Mouse (Mus musculus): ENCODE measurements at regions not wholly inside any gene's neighbourhood (a gene's known extent, or its start where the extent isn't known, plus 50 kb on each side); places are given as distances from the start of the nearest gene placed in this dataset.

GRCm38 (mm10) chr3:63609454-63610112, 125.9 kb upstream of the Gm34302 start:
- TF ChIP-seq POLR2A (IDR thresholded peaks at IDR 0.05; ENCODE audit: low read depth, low read length) (no peak), CTCF (conservative IDR thresholded peaks at IDR 0.05; ENCODE audit: insufficient read depth, insufficient read length, low read depth, low read length) (no peak)
- H3K4me3 ChIP-seq (ENCODE audit: insufficient read depth, low read depth, low read length) = peak overlapping the region; percentile 2; the same call in 1 of the 2 replicates
- WGBS = 19% methylated on average over 17 of the region's 17 CpGs

GRCm38 (mm10) chr3:63582717-63583696, 99.3 kb upstream of the Gm34302 start:
- Histone ChIP-seq H3K4me1 (ENCODE audit: control insufficient read depth, insufficient read depth, low read length) (no peaks in the 10 kb centered on the region), H3K36me3 (ENCODE audit: control insufficient read depth, insufficient read depth, low read length) (no peaks in the 10 kb centered on the region), H3K27me3 (replicated peaks; ENCODE audit: control insufficient read depth, insufficient read depth, low read length) (no peaks in the 10 kb centered on the region), H3K4me3 (ENCODE audit: insufficient read depth, low read depth, low read length) (no peak overlapping the region), H3K27ac (ENCODE audit: insufficient read depth, low read depth, low read length) (no peak overlapping the region)
- no peak for TF ChIP-seq POLR2A (IDR thresholded peaks at IDR 0.05; ENCODE audit: low read depth, low read length)
- TF ChIP-seq CTCF (conservative IDR thresholded peaks at IDR 0.05; ENCODE audit: insufficient read depth, insufficient read length, low read depth, low read length) = no peak
- WGBS = 59% methylated on average over 15 of the region's 15 CpGs
- no peak for DNase-seq

More at GRCm38 (mm10) chr3:63609454-63610112, 125.9 kb upstream of the Gm34302 start:
- Histone ChIP-seq H3K4me1 (ENCODE audit: control insufficient read depth, insufficient read depth, low read length) (no peaks in the 10 kb centered on the region), H3K36me3 (ENCODE audit: control insufficient read depth, insufficient read depth, low read length) (no peaks in the 10 kb centered on the region), H3K27me3 (replicated peaks; ENCODE audit: control insufficient read depth, insufficient read depth, low read length) (no peaks in the 10 kb centered on the region; the same call in 1 of the 2 replicates), H3K27ac (ENCODE audit: insufficient read depth, low read depth, low read length) (no peak overlapping the region)
- peak; percentile 28 for DNase-seq

GRCm38 (mm10) chr3:63582180-63582579, 98.5 kb upstream of the Gm34302 start:
- Histone ChIP-seq H3K36me3 (ENCODE audit: control insufficient read depth, insufficient read depth, low read length) (no peaks in the 10 kb centered on the region), H3K27ac (ENCODE audit: insufficient read depth, low read depth, low read length) (no peak overlapping the region), H3K4me3 (ENCODE audit: insufficient read depth, low read depth, low read length) (no peak overlapping the region), H3K4me1 (ENCODE audit: control insufficient read depth, insufficient read depth, low read length) (no peaks in the 10 kb centered on the region), H3K27me3 (replicated peaks; ENCODE audit: control insufficient read depth, insufficient read depth, low read length) (no peaks in the 10 kb centered on the region)
- TF ChIP-seq CTCF (conservative IDR thresholded peaks at IDR 0.05; ENCODE audit: insufficient read depth, insufficient read length, low read depth, low read length) = no peak
- TF ChIP-seq POLR2A (IDR thresholded peaks at IDR 0.05; ENCODE audit: low read depth, low read length) = no peak
- WGBS = 42% methylated on average over 6 of the region's 6 CpGs
- no peak for DNase-seq

- Histone ChIP-seq H3K4me3 (ENCODE audit: insufficient read depth, low read depth, low read length) (no peak overlapping the region), H3K27me3 (replicated peaks; ENCODE audit: control insufficient read depth, insufficient read depth, low read length) (no peaks in the 10 kb centered on the region), H3K27ac (ENCODE audit: insufficient read depth, low read depth, low read length) (no peak overlapping the region), H3K4me1 (ENCODE audit: control insufficient read depth, insufficient read depth, low read length) (no peaks in the 10 kb centered on the region), H3K36me3 (ENCODE audit: control insufficient read depth, insufficient read depth, low read length) (no peaks in the 10 kb centered on the region)
- 38% methylated on average over 7 of the region's 7 CpGs for WGBS
- peak; percentile 70 for DNase-seq
- TF ChIP-seq CTCF (conservative IDR thresholded peaks at IDR 0.05; ENCODE audit: insufficient read depth, insufficient read length, low read depth, low read length) (peak; percentile 67), POLR2A (IDR thresholded peaks at IDR 0.05; ENCODE audit: low read depth, low read length) (no peak)
Observed at GRCm38 (mm10) chr3:63570607-63571353, 87.1 kb upstream of the Gm34302 start.

- no peak for DNase-seq
- no peaks in the 10 kb centered on the region for H3K27me3 ChIP-seq (replicated peaks; ENCODE audit: control insufficient read depth, insufficient read depth, low read length)
- no peaks in the 10 kb centered on the region for H3K36me3 ChIP-seq (ENCODE audit: control insufficient read depth, insufficient read depth, low read length)
- no peaks in the 10 kb centered on the region for H3K4me1 ChIP-seq (ENCODE audit: control insufficient read depth, insufficient read depth, low read length)
- WGBS = 79% methylated on average over 1 of the region's 1 CpGs
- TF ChIP-seq CTCF (conservative IDR thresholded peaks at IDR 0.05; ENCODE audit: insufficient read depth, insufficient read length, low read depth, low read length) (no peak), POLR2A (IDR thresholded peaks at IDR 0.05; ENCODE audit: low read depth, low read length) (no peak)
- H3K4me3 ChIP-seq (ENCODE audit: insufficient read depth, low read depth, low read length) = no peak overlapping the region
- H3K27ac ChIP-seq (ENCODE audit: insufficient read depth, low read depth, low read length) = no peak overlapping the region
Observed at GRCm38 (mm10) chr3:63570082-63570481, 86.4 kb upstream of the Gm34302 start.

- no peak for DNase-seq
- H3K27ac ChIP-seq (ENCODE audit: insufficient read depth, low read depth, low read length) = no peak overlapping the region
- H3K27me3 ChIP-seq (replicated peaks; ENCODE audit: control insufficient read depth, insufficient read depth, low read length) = no peaks in the 10 kb centered on the region
- whole genome bisulfite sequencing = 86% methylated on average over 7 of the region's 7 CpGs
- H3K4me1 ChIP-seq (ENCODE audit: control insufficient read depth, insufficient read depth, low read length) = no peaks in the 10 kb centered on the region
- no peak for TF ChIP-seq CTCF (conservative IDR thresholded peaks at IDR 0.05; ENCODE audit: insufficient read depth, insufficient read length, low read depth, low read length)
- TF ChIP-seq POLR2A (IDR thresholded peaks at IDR 0.05; ENCODE audit: low read depth, low read length) = no peak
- no peaks in the 10 kb centered on the region for H3K36me3 ChIP-seq (ENCODE audit: control insufficient read depth, insufficient read depth, low read length)
- no peak overlapping the region for H3K4me3 ChIP-seq (ENCODE audit: insufficient read depth, low read depth, low read length)
Observed at GRCm38 (mm10) chr3:63569004-63569596, 85.4 kb upstream of the Gm34302 start.

Data from kidney, adult 2 months (tissue).